13 mouse cellular contexts compared by ENCODE assay signal in the genomic region with DNA sequence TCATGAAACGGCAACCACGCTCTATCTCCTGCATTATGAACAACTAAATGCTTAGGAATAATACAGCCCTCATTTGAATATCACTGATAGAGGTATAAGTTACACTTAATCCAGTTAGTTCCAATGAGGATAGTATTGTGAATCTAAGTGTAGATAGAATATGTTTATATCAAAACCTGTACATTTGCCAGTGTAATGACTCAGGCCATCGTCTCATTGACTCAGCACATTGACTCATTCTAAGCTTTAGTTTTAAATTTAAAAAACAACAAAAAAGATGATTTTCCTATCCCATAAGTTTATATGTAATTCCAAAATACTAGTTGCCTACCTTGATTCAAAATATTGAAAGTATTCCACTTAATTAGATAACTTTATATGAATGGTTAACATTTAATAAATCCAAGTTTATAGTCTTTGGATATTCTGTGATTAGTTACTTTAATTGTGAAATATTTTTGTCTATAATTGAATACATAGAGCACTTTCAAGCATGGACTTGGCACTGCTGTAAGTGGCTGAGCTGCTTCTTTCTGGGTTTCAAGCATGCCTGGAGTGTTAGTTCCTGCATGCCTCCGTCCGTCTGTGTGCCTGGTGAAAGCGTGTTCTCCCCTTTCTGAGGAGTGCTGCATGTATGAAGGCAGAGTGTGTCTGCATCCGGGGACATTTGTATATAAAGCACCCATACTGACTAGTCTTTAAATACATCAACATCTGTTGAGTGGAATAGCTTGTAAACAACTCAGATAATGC.
"Had no signal": no experiment of that assay in that cellular context is flagged by ENCODE, and none has a peak within 500 bp of the region (broad histone marks: within the 10 kb centered on the region; RNA-seq: fewer than 3 reads in every experiment).

No protein-coding gene starts in this region.

- H3K4me1 ChIP-seq: lung, embryonic 15.5 days; midbrain, embryonic 10.5 days; midbrain, embryonic 12.5 days; neural tube, embryonic 12.5 days; stomach, embryonic 15.5 days had no signal

- H3K4me3 ChIP-seq: lung, embryonic 15.5 days; midbrain, embryonic 10.5 days; midbrain, embryonic 12.5 days; neural tube, embryonic 12.5 days; stomach, embryonic 15.5 days had no signal

- H3K27ac ChIP-seq: liver, embryonic 14.5 days; lung, embryonic 15.5 days; midbrain, embryonic 10.5 days; midbrain, embryonic 12.5 days; neural tube, embryonic 12.5 days; stomach, embryonic 15.5 days; stomach, postnatal 0 days had no signal

- DNase-seq: midbrain, embryonic 14.5 days; right cerebral cortex, postnatal 14 days; thymus, adult 2 months; thymus, postnatal 25 days; thymus, postnatal 4 days had no signal

- ATAC-seq: midbrain, embryonic 16.5 days had no signal

- H3K27me3 ChIP-seq: lung, embryonic 15.5 days; midbrain, embryonic 12.5 days; neural tube, embryonic 12.5 days; stomach, embryonic 15.5 days had no signal
